Mouse (Mus musculus) CH12.LX (cell line): ENCODE measurements around the gene Rgl2. TPM values are rescaled to one million over a fixed set of nuclear protein-coding genes. Genes with fewer than 3 reads are reported as not detected.

ENCODE experiments used
- DNase-seq: peaks from one replicate; pipeline ENCODE4 v3.0.0-alpha.2; 2013; ENCODE audit errors: extremely low read depth
- H3K27ac ChIP-seq: 2 replicates; pipeline ENCODE4 v1.5.1; 2012; ENCODE audit warnings: low read depth, mild to moderate bottlenecking, control low read depth, moderate library complexity; ENCODE audit not compliant: insufficient read depth
- H3K27me3 ChIP-seq: replicated peaks from 2 replicates; pipeline ENCODE3; 2012; ENCODE audit warnings: inconsistent platforms
- H3K36me3 ChIP-seq, 2 experiments: replicated peaks in 1 of 2; 2 replicates each; pipeline versions ENCODE3 to v1.6.1; 2012; ENCODE audit warnings: inconsistent platforms in 1 of 2, low read length in 1 of 2, mild to moderate bottlenecking in 1 of 2, mixed read lengths in 1 of 2, moderate library complexity in 1 of 2; ENCODE audit not compliant: control insufficient read depth in 1 of 2, insufficient read depth in 1 of 2
- H3K4me1 ChIP-seq, 2 experiments: 2 replicates each; pipeline ENCODE4 v1.6.1; 2012; ENCODE audit warnings: inconsistent platforms in 1 of 2, moderate library complexity in 1 of 2; ENCODE audit not compliant: insufficient read depth in 2 of 2, control insufficient read depth in 1 of 2
- H3K4me2 ChIP-seq: 2 replicates; pipeline ENCODE4 v1.6.1; 2012; ENCODE audit warnings: low read depth, mild to moderate bottlenecking, control low read depth; ENCODE audit not compliant: poor library complexity, insufficient read depth, severe bottlenecking
- H3K4me3 ChIP-seq, 3 experiments: fragments of 150-350 bp in 1 of 3; sonication (generic) in 1 of 3; replicated peaks in 1 of 3; 2 replicates each; pipeline versions ENCODE3 to v1.5.1; 2011 to 2012; ENCODE audit warnings: low read depth in 2 of 3, low read length in 2 of 3, mild to moderate bottlenecking in 2 of 3, moderate library complexity in 2 of 3, control low read depth in 1 of 3, improper control_type of control experiment in 1 of 3, inconsistent platforms in 1 of 3, mixed read lengths in 1 of 3; ENCODE audit not compliant: poor library complexity in 1 of 3
- H3K79me2 ChIP-seq: replicated peaks from 2 replicates; pipeline ENCODE4 v1.6.1; 2012; ENCODE audit warnings: mild to moderate bottlenecking, moderate library complexity; ENCODE audit not compliant: control insufficient read depth, poor library complexity, insufficient read depth, severe bottlenecking; ENCODE audit errors: extremely low read depth
- H3K9ac ChIP-seq: 2 replicates; pipeline ENCODE4 v1.6.1; 2012; ENCODE audit warnings: low read depth, mild to moderate bottlenecking, control low read depth, moderate library complexity; ENCODE audit not compliant: insufficient read depth
- H3K9me3 ChIP-seq: replicated peaks from 2 replicates; pipeline ENCODE3; 2012; ENCODE audit warnings: low read length, inconsistent platforms, mixed read lengths
- BHLHE40 ChIP-seq: IDR thresholded peaks from 2 replicates; pipeline ENCODE4 v1.6.1; 2011; ENCODE audit warnings: mild to moderate bottlenecking, low read depth, low read length, improper control_type of control experiment
- CTCF ChIP-seq, 2 experiments: IDR thresholded peaks in 1 of 2; conservative IDR thresholded peaks in 1 of 2; 2 replicates each; pipeline ENCODE4 v1.5.1; 2011 to 2012; ENCODE audit warnings: low read depth in 2 of 2, low read length in 2 of 2, improper control_type of control experiment in 1 of 2, inconsistent platforms in 1 of 2, mild to moderate bottlenecking in 1 of 2, moderate library complexity in 1 of 2
- ELF1 ChIP-seq: IDR thresholded peaks from 2 replicates; pipeline ENCODE4 v1.6.1; 2014; ENCODE audit warnings: low read depth, mild to moderate bottlenecking, inconsistent platforms, low read length, improper control_type of control experiment
- ETS1 ChIP-seq: conservative IDR thresholded peaks from 2 replicates; pipeline ENCODE4 v1.6.1; 2012; ENCODE audit warnings: low read depth, mild to moderate bottlenecking, inconsistent platforms, low read length, improper control_type of control experiment, moderate library complexity
- GABPA ChIP-seq: IDR thresholded peaks from 2 replicates; pipeline ENCODE4 v1.6.1; 2012; ENCODE audit warnings: low read depth, low read length, improper control_type of control experiment, inconsistent platforms; ENCODE audit not compliant: insufficient replicate concordance
- HCFC1 ChIP-seq: IDR thresholded peaks from 2 replicates; pipeline ENCODE4 v1.6.1; 2012; ENCODE audit warnings: low read depth, mild to moderate bottlenecking, inconsistent platforms, low read length, improper control_type of control experiment
- IRF4 ChIP-seq: IDR thresholded peaks from 2 replicates; pipeline ENCODE4 v1.6.1; 2014; ENCODE audit warnings: low read depth, mild to moderate bottlenecking, inconsistent platforms, low read length, improper control_type of control experiment
- JUN ChIP-seq: IDR thresholded peaks from 2 replicates; pipeline ENCODE4 v1.6.1; 2011; ENCODE audit warnings: low read depth, mild to moderate bottlenecking, low read length, improper control_type of control experiment, moderate library complexity; ENCODE audit not compliant: insufficient read depth
- KAT2A ChIP-seq: IDR thresholded peaks from 2 replicates; pipeline ENCODE4 v1.6.1; 2012; ENCODE audit warnings: low read length, improper control_type of control experiment, inconsistent platforms; ENCODE audit not compliant: insufficient replicate concordance
- MAX ChIP-seq: IDR thresholded peaks from 2 replicates; pipeline ENCODE4 v1.6.1; 2011; ENCODE audit warnings: low read length, improper control_type of control experiment
- MAZ ChIP-seq: IDR thresholded peaks from 2 replicates; pipeline ENCODE4 v1.6.1; 2012; ENCODE audit warnings: low read depth, mild to moderate bottlenecking, inconsistent platforms, low read length, improper control_type of control experiment, moderate library complexity
- MYC ChIP-seq: IDR thresholded peaks from 2 replicates; pipeline ENCODE4 v1.6.1; 2011; ENCODE audit warnings: low read depth, mild to moderate bottlenecking, improper control_type of control experiment, low read length
- NRF1 ChIP-seq: IDR thresholded peaks from 2 replicates; pipeline ENCODE4 v1.6.1; 2014; ENCODE audit warnings: low read depth, mild to moderate bottlenecking, inconsistent platforms, low read length, improper control_type of control experiment, moderate library complexity
- POLR2AphosphoS2 ChIP-seq: IDR thresholded peaks from 2 replicates; pipeline ENCODE4 v1.6.1; 2011; ENCODE audit warnings: low read depth, low read length, improper control_type of control experiment
- RAD21 ChIP-seq: IDR thresholded peaks from 2 replicates; pipeline ENCODE4 v1.6.1; 2011; ENCODE audit warnings: low read depth, mild to moderate bottlenecking, low read length, improper control_type of control experiment, moderate library complexity
- RCOR1 ChIP-seq: conservative IDR thresholded peaks from 2 replicates; pipeline ENCODE4 v1.6.1; 2012; ENCODE audit warnings: low read depth, mild to moderate bottlenecking, inconsistent platforms, low read length, improper control_type of control experiment
- SIN3A ChIP-seq: IDR thresholded peaks from 2 replicates; pipeline ENCODE4 v1.6.1; 2012; ENCODE audit warnings: low read length, improper control_type of control experiment, inconsistent platforms
- SMC3 ChIP-seq: IDR thresholded peaks from 2 replicates; pipeline ENCODE4 v1.6.1; 2011; ENCODE audit warnings: low read depth, low read length, improper control_type of control experiment
- USF1 ChIP-seq: IDR thresholded peaks from 2 replicates; pipeline ENCODE4 v1.6.1; 2014; ENCODE audit warnings: low read depth, mild to moderate bottlenecking, inconsistent platforms, low read length, improper control_type of control experiment
- USF2 ChIP-seq: conservative IDR thresholded peaks from 2 replicates; pipeline ENCODE4 v1.6.1; 2011; ENCODE audit warnings: low read depth, low read length, improper control_type of control experiment
- dilution Hi-C: fragments of 300-500 bp; cut with MboI; formaldehyde crosslinking; loops from 2 replicates; pipeline ENCODE4 v1.14.3; 2020; ENCODE audit warnings: low sequenced_read_pairs; ENCODE audit not compliant: extremely low pct_unique_long_range_greater_than_20kb, extremely low pct_ligation_motif_present
- in situ Hi-C: fragments of 300-500 bp; cut with MboI; formaldehyde crosslinking; loops from 3 replicates; pipeline ENCODE4 v1.14.3; 2019; ENCODE audit warnings: low sequenced_read_pairs, low pct_ligation_motif_present, low pct_unique_long_range_greater_than_20kb, mixed read lengths
- polyA plus RNA-seq: library from polyadenylated mRNA; unstranded; fragments of >175 nt; gene quantifications from 2 replicates; pipeline ENCODE4 v1.2.1, GENCODE M21; 2012; ENCODE audit warnings: low read depth; ENCODE audit not compliant: insufficient read length
- total RNA-seq, 2 experiments: library from RNA; depleted of rRNA; stranded (reverse); fragments of 300-350 nt in 1 of 2; fragments of >200 nt in 1 of 2; gene quantifications; 2 replicates each; pipeline ENCODE4 v1.2.3; 2012 to 2014

Gene Rgl2
- total and polyA plus RNA-seq, 3 experiments, result 20.1 to 29.1 (median 25.6) TPM

DNA sequence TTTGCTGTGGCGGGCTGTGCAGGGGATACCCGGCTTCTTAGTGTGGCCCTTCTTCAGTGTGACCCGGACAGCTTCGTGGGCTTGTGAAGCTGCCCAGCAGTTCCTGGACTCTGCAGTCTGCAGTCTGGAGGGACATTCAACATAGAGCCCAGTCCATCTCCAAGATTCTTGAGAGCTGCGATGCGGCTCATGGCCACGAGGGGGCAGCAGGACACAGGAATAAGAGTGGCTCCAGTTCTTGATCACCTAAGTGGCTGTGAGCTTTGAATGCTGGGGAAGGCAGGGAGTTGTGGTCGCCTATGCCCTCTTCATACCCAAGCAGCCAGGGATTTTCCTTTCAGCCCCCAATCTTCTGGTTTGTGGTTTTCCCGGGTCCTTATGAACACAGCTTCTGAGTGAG lies 39.1 kb downstream of the Rgl2 start:
- no peaks in the 10 kb centered on the region for H3K27me3 ChIP-seq

DNA sequence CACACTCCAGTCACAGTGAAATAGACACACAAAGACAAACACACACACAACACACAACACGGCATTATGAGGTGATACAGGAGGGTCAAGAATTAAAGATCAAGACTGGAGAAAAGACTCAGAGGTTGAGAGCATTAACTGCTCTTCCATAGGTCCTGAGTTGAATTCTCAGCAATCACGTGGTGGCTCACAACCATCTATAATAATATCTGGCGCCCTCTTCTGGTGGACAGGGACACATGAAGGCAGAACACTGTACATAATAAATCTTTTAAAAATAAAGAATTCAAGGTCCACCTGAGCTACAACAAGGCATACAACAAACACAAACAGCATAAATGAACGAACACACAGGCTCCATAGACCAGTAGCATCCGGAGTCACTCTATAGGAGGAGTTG lies 39.6 kb downstream of the Rgl2 start:
- TF ChIP-seq POLR2AphosphoS2 (no peak), SMC3 (0 out of 2 replicates have a peak, but pooled peaks have one; percentile 2), CTCF (conservative IDR thresholded peaks at IDR 0.05 in 1 of 2, IDR thresholded peaks at IDR 0.05 in 1 of 2; ENCODE audit: low read depth in 2 of 2, low read length in 2 of 2) (peak in 1 of 2 experiments; percentile 56; a peak in 2 of 4 replicates), USF1 (peak; percentile 65), HCFC1 (no peak), BHLHE40 (0 out of 2 replicates have a peak, but pooled peaks have one; percentile 39), SIN3A (0 out of 2 replicates have a peak, but pooled peaks have one; percentile 43), GABPA (no peak), MYC (peak; percentile 62), JUN (no peak), USF2 (peak; percentile 62), ETS1 (no peak)
- peak; percentile 76 for DNase-seq
- H3K9me3 ChIP-seq, result peaks cover 4% of the 10 kb centered on the region
- H3K27me3 ChIP-seq, result no peaks in the 10 kb centered on the region
- H3K36me3 ChIP-seq, result peaks cover 17 to 23% of the 10 kb centered on the region in 2 experiments
- H3K4me1 ChIP-seq, result peaks cover 0 to 3% of the 10 kb centered on the region in 2 experiments; a peak in 1 of 4 replicates
- no peak overlapping the region for H3K4me3 ChIP-seq
- H3K79me2 ChIP-seq, result no peaks in the 10 kb centered on the region
- in situ Hi-C loops (loop anchor here (5.0 kb wide), 1 partner anchor 1333 kb away; no protein-coding TSS in a partner anchor), dilution Hi-C loops (no loop called here)
- H3K9ac ChIP-seq, result no peak overlapping the region
- H3K4me2 ChIP-seq, result no peak overlapping the region
- no peak overlapping the region for H3K27ac ChIP-seq

More for the DNA sequence above, 39.1 kb downstream of the Rgl2 start:
- H3K4me2 ChIP-seq, result 0 out of 2 replicates have a peak overlapping the region, but pooled peaks have one; percentile 50
- in situ Hi-C loops, result loop anchor here (5.0 kb wide), 1 partner anchor 1334 kb away; no protein-coding TSS in a partner anchor
- peak; percentile 72 for DNase-seq
- dilution Hi-C loops, result no loop called here
- H3K36me3 ChIP-seq, result peaks cover 22 to 26% of the 10 kb centered on the region in 2 experiments
- H3K4me1 ChIP-seq, result peaks cover 0 to 3% of the 10 kb centered on the region in 2 experiments; a peak in 1 of 4 replicates
- no peaks in the 10 kb centered on the region for H3K79me2 ChIP-seq
- peaks cover 4% of the 10 kb centered on the region for H3K9me3 ChIP-seq
- H3K4me3 ChIP-seq, result no peak overlapping the region
- H3K9ac ChIP-seq, result no peak overlapping the region
- peak; percentile 67 for TF ChIP-seq SMC3
- TF ChIP-seq MAX, result no peak
- TF ChIP-seq ELF1, result 0 out of 2 replicates have a peak, but pooled peaks have one; percentile 9
- no peak for TF ChIP-seq KAT2A
- peak; percentile 60 to 68 for TF ChIP-seq CTCF (conservative IDR thresholded peaks at IDR 0.05 in 1 of 2, IDR thresholded peaks at IDR 0.05 in 1 of 2; ENCODE audit: low read depth in 2 of 2, low read length in 2 of 2)
- TF ChIP-seq MAZ, result no peak
- TF ChIP-seq RAD21, result peak; percentile 58
- TF ChIP-seq POLR2AphosphoS2, result no peak
- no peak for TF ChIP-seq NRF1
- TF ChIP-seq IRF4, result no peak
- TF ChIP-seq RCOR1, result no peak
- H3K27ac ChIP-seq, result no peak overlapping the region
